Mouse (Mus musculus) heart, embryonic 14.5 days (tissue): ENCODE measurements around the gene Strada. TPM values are rescaled to one million over a fixed set of nuclear protein-coding genes. Genes with fewer than 3 reads are reported as not detected.
A peak's percentile ranks its signal among the peaks of the same experiment; 100 is the strongest.

Source experiments
- ATAC-seq: fragments of 200-750 bp; cut with Nextera tagmentation; 2 replicates; pipeline ENCODE4 v1.8.0; 2017; ENCODE audit warnings: low read depth, moderate TSS enrichment; ENCODE audit not compliant: insufficient number of reproducible peaks, insufficient read depth, low FRiP score
- H3K27ac ChIP-seq, 2 experiments: fragments of 200-500 bp in 1 of 2; fragments of 300-500 bp in 1 of 2; sonication (generic) in 1 of 2; replicated peaks in 1 of 2; 2 replicates each; pipeline ENCODE4 v1.5.1; 2012 to 2014; ENCODE audit warnings: low read depth in 2 of 2, low read length in 2 of 2, control low read depth in 1 of 2, mild to moderate bottlenecking in 1 of 2, mixed read lengths in 1 of 2; ENCODE audit not compliant: control insufficient read depth in 1 of 2, insufficient read depth in 1 of 2
- H3K27me3 ChIP-seq: fragments of 300-500 bp; sonication (generic); 2 replicates; pipeline ENCODE4 v1.6.1; 2014; ENCODE audit warnings: mild to moderate bottlenecking, low read length, control low read depth; ENCODE audit not compliant: control insufficient read depth, insufficient read depth
- H3K36me3 ChIP-seq: fragments of 300-500 bp; sonication (generic); 2 replicates; pipeline ENCODE4 v1.6.1; 2014; ENCODE audit warnings: mild to moderate bottlenecking, control low read depth, low read length, mixed read lengths; ENCODE audit not compliant: control insufficient read depth, insufficient read depth
- H3K4me1 ChIP-seq, 2 experiments: fragments of 200-500 bp in 1 of 2; fragments of 300-500 bp in 1 of 2; sonication (generic) in 1 of 2; 2 replicates each; pipeline ENCODE4 v1.6.1; 2012 to 2014; ENCODE audit warnings: low read length in 2 of 2, control low read depth in 1 of 2, mixed read lengths in 1 of 2; ENCODE audit not compliant: control insufficient read depth in 2 of 2, insufficient read depth in 2 of 2
- H3K4me2 ChIP-seq: fragments of 300-500 bp; sonication (generic); 2 replicates; pipeline ENCODE4 v1.6.1; 2014; ENCODE audit warnings: mild to moderate bottlenecking, low read length
- H3K4me3 ChIP-seq, 2 experiments: fragments of 200-500 bp in 1 of 2; fragments of 300-500 bp in 1 of 2; sonication (generic) in 1 of 2; 2 replicates each; pipeline ENCODE4 v1.5.1; 2012 to 2014; ENCODE audit warnings: low read length in 2 of 2, mild to moderate bottlenecking in 2 of 2, control low read depth in 1 of 2, low read depth in 1 of 2, moderate library complexity in 1 of 2; ENCODE audit not compliant: control insufficient read depth in 1 of 2, insufficient read depth in 1 of 2
- H3K9ac ChIP-seq: fragments of 300-500 bp; sonication (generic); 2 replicates; pipeline ENCODE4 v1.6.1; 2014; ENCODE audit warnings: mild to moderate bottlenecking, low read length
- H3K9me3 ChIP-seq: fragments of 300-500 bp; sonication (generic); 2 replicates; pipeline ENCODE4 v1.6.1; 2016; ENCODE audit warnings: low read length, control low read depth; ENCODE audit not compliant: control insufficient read depth
- WGBS: fragments of 180-500 bp; shearing (Covaris S2); extraction: QIAGEN DNeasy Blood & Tissue Kit; methylation state at CpG from one replicate; pipeline ENCODE4 v1.1.7; 2014; 5-methylcytosine and 5-hydroxymethylcytosine counted together
- polyA plus RNA-seq: library from polyadenylated mRNA; unstranded; fragments of >200 nt; fragmentation: Nextera tagmentation; extraction: Ambion mirVana; gene quantifications from 2 replicates; pipeline ENCODE4 v1.2.1, GENCODE M21; 2014

The Strada gene
- polyA plus RNA-seq, 1 experiment from 2014 or later = 21.8 TPM

- WGBS = 71% methylated on average over 2 of the region's 2 CpGs
- Histone ChIP-seq H3K9me3 (no peaks in the 10 kb centered on the region), H3K27me3 (no peaks in the 10 kb centered on the region), H3K4me2 (no peak overlapping the region), H3K27ac (no peak overlapping the region), H3K9ac (no peak overlapping the region), H3K4me3 (no peak overlapping the region), H3K4me1 (peaks cover 4 to 18% of the 10 kb centered on the region in 2 experiments; a peak in 3 of 4 replicates), H3K36me3 (peaks cover 79% of the 10 kb centered on the region)
- ATAC-seq = no peak
These were observed 47.2 kb downstream of the Strada start for GRCm38 (mm10) chr11:106154770-106155169.

GRCm38 (mm10) chr11:106154091-106154490 lies 47.9 kb downstream of the Strada start:
- Histone ChIP-seq H3K9me3 (no peaks in the 10 kb centered on the region), H3K4me1 (peaks cover 2 to 12% of the 10 kb centered on the region in 2 experiments; a peak in 3 of 4 replicates), H3K4me2 (no peak overlapping the region), H3K9ac (no peak overlapping the region), H3K36me3 (peaks cover 86% of the 10 kb centered on the region), H3K4me3 (no peak overlapping the region), H3K27ac (no peak overlapping the region), H3K27me3 (no peaks in the 10 kb centered on the region)
- WGBS = 72% methylated on average over 5 of the region's 5 CpGs
- no peak for ATAC-seq

- peaks cover 98% of the 10 kb centered on the region for H3K36me3 ChIP-seq
- no peaks in the 10 kb centered on the region for H3K9me3 ChIP-seq
- no peak overlapping the region for H3K9ac ChIP-seq
- H3K27ac ChIP-seq = no peak overlapping the region
- no peak overlapping the region for H3K4me2 ChIP-seq
- no peaks in the 10 kb centered on the region for H3K4me1 ChIP-seq
- no peak overlapping the region for H3K4me3 ChIP-seq
- no peaks in the 10 kb centered on the region for H3K27me3 ChIP-seq
- no peak for ATAC-seq
- WGBS = 80% methylated on average over 8 of the region's 8 CpGs
These were observed 49.8 kb downstream of the Strada start for GRCm38 (mm10) chr11:106152132-106152531.

GRCm38 (mm10) chr11:106151219-106151618 lies 50.7 kb downstream of the Strada start:
- H3K36me3 ChIP-seq = peaks cover 96% of the 10 kb centered on the region
- H3K9me3 ChIP-seq = no peaks in the 10 kb centered on the region
- H3K4me3 ChIP-seq = no peak overlapping the region
- H3K4me1 ChIP-seq = no peaks in the 10 kb centered on the region
- H3K27ac ChIP-seq = no peak overlapping the region
- ATAC-seq = no peak
- H3K4me2 ChIP-seq = no peak overlapping the region
- no peaks in the 10 kb centered on the region for H3K27me3 ChIP-seq
- H3K9ac ChIP-seq = no peak overlapping the region
- WGBS = 76% methylated on average over 3 of the region's 3 CpGs

- H3K27ac ChIP-seq = peak overlapping the region; percentile 85 to 93
- peak overlapping the region; percentile 53 for H3K9ac ChIP-seq
- WGBS = 9% methylated on average over 8 of the region's 8 CpGs
- ATAC-seq = peak; percentile 88
- H3K9me3 ChIP-seq = no peaks in the 10 kb centered on the region
- peak overlapping the region; percentile 56 for H3K4me2 ChIP-seq
- peaks cover 44% of the 10 kb centered on the region for H3K36me3 ChIP-seq
- H3K4me1 ChIP-seq = peaks cover 7 to 25% of the 10 kb centered on the region in 2 experiments
- H3K27me3 ChIP-seq = no peaks in the 10 kb centered on the region
- no peak overlapping the region for H3K4me3 ChIP-seq
These were observed 67.1 kb downstream of the Strada start for GRCm38 (mm10) chr11:106134580-106135528.

- H3K9ac ChIP-seq = no peak overlapping the region
- H3K4me2 ChIP-seq = no peak overlapping the region
- peaks cover 7 to 25% of the 10 kb centered on the region in 2 experiments for H3K4me1 ChIP-seq
- H3K9me3 ChIP-seq = no peaks in the 10 kb centered on the region
- H3K27ac ChIP-seq = no peak overlapping the region
- no peaks in the 10 kb centered on the region for H3K27me3 ChIP-seq
- WGBS = 92% methylated on average over 5 of the region's 5 CpGs
- H3K4me3 ChIP-seq = no peak overlapping the region
- ATAC-seq = no peak
- peaks cover 51% of the 10 kb centered on the region for H3K36me3 ChIP-seq
These were observed 69.5 kb downstream of the Strada start for GRCm38 (mm10) chr11:106132516-106132915.

- H3K9ac ChIP-seq = no peak overlapping the region
- peaks cover 0 to 11% of the 10 kb centered on the region in 2 experiments; a peak in 2 of 4 replicates for H3K4me1 ChIP-seq
- no peaks in the 10 kb centered on the region for H3K27me3 ChIP-seq
- no peak overlapping the region for H3K27ac ChIP-seq
- WGBS = 75% methylated on average over 1 of the region's 1 CpGs
- peaks cover 58% of the 10 kb centered on the region for H3K36me3 ChIP-seq
- no peak overlapping the region for H3K4me2 ChIP-seq
- H3K9me3 ChIP-seq = no peaks in the 10 kb centered on the region
- no peak overlapping the region for H3K4me3 ChIP-seq
- no peak for ATAC-seq
These were observed 72.5 kb downstream of the Strada start for GRCm38 (mm10) chr11:106129477-106129876.
